Mouse (Mus musculus) CH12F3 (cell line): ENCODE measurements around the gene Ehhadh.

ENCODE experiments used
- in situ Hi-C: fragments of 300-500 bp; cut with MboI; formaldehyde crosslinking; loops from 2 replicates; pipeline ENCODE4 v1.14.3; 2020; ENCODE audit warnings: low sequenced_read_pairs

Ehhadh gene

DNA sequence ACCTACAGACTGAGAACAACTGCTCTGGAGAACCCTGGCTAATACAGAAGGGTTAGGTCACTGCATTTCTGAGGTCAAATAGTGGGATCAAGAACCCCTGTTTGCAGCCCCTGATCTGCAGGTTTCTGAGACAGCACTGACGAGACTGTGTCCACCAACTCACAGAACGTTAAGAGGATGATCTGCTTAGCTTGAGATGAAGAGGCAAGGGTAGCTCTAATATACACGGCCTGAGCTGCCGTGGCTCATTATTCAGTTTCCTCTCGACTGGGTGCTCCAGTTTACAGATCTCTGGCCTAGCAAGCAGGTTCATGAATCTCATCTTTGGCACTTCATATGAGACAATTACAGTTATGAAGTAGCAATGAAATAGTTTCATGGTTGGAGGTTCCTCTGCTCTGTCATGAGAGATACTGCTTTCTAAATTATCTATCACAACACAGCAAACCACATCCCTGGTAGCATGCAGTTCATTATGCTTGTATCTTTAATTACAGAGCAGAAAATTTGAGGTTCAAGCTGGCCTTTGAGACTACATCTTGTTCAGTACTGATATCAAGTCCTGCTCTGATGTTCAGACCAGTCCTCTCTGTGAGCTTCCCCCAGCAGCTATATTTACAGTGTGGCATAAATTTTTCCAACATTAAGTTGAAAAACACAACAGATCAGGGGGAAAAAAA is 45.3 kb downstream of the Ehhadh start:
- in situ Hi-C loops = no loop called here

DNA sequence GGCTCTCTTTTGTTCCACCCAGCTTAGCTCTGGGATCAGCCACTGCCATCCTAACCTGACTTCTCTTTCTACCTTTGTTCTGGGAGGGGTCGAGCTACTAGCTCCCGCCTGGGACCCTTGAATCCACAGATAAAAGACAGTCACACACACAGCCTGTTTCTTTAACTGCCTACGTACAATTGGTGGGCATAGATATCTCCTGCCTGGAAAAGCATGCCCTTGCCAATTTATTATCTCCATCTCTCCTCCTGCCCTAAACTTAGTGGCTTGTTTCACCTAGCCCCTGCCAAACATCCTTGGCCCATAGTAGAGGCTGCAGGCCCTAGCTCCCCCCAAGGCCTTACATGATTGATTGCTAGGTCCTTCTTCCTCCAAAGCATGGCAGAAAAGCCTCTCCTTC is 46.1 kb downstream of the Ehhadh start:
- in situ Hi-C loops = no loop called here

DNA sequence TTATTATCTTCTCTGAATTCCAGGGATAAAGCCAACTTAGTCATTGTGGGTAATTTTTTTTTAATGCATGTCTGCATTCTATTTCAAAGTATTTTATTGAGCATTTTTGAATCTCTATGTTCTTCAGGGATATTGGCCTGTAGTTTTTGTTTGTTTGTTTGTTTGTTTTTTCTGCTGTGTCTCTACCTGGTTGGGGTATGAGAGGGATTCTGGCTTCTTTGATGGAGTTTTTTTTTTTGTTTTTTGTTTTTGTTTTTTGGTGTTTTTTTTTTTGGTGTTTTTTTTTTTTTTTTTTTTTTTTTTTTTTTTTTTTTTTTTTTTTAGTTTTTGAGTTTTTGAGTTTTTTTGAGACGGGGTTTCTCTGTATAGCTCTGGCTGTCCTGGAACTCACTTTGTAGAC is 52.0 kb downstream of the Ehhadh start:
- in situ Hi-C loops = loop anchor here (10.0 kb wide), 1 partner anchor 251 kb away; no protein-coding TSS in a partner anchor

DNA sequence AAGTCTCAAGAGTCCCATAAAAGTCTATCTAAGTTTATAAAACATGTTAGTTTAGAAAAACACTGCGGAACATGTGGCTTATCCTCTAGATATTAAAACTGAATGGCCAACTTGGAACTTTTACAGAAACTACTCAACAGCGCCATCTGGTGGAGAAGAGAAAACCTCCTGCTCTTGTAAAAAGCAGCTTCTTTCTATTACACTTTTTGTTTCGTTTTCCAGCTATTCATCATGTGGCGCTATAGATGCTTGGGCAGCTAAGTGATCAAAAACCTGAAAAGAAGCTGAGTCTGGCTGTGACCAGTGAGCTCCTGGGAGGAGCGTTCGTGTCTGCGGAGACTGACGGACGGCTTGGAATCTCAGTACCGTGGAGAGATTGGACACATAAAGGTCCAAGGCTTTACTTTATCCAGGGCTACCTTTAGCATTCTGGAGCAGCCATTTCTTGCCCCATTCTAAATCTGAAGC is 59.7 kb downstream of the Ehhadh start:
- in situ Hi-C loops = no loop called here

DNA sequence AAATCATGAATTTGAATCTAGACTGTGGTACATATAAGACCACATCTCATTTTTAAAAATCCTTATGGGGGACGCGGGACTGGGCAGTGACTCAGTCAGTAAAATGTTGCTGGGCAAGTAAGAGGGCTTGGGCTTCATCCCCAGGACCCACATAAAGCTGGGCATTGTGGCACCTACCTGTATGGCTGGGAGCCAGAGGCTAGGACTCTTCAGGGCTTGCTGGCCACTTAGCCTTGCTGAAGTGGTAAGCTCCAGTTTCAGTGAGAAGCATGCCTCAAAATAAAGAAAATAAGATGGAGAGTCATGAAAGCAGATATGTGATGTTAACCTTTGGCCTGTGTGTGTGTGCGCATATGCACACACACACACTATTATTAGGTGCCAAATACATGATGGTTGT is 60.2 kb downstream of the Ehhadh start:
- in situ Hi-C loops = no loop called here

DNA sequence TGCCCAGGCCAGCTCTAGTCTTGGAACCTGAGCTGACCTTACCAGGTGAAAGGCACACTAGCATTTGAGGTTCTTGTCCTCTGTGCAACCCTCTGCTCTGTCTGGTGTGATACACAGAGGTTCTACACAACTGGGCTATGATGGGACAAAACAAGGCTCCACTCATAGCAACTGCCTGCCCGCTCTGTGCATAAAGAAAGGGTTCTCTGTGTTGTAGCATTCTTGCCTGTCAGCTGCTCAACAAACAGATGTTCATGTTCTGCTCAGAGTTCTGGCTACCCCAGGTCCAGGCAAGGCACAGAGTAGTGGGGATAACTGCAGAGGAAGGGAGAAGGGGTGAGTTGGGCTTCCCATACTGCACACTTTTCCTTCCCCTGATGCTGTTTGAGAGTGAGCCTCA is 63.3 kb downstream of the Ehhadh start:
- in situ Hi-C loops = no loop called here

DNA sequence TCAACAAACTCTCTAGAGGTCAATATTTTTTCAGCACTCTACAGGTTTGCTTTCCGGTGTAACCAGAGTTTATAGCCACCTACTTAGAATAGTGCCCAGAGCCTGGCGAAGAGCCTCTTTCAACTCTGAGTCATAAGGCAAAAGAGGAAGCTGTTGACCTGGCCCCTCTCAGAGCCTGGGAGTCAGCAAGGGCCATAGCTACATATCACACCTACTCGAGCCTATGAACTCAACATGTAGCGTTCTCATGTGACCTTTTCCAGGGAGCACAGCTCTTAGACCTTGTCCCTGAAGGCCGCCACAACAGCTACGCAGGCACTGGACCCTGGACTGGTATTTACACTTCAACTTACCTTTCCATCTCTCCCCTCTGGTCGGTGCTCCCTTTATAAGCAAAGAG is 67.8 kb downstream of the Ehhadh start:
- in situ Hi-C loops = no loop called here

DNA sequence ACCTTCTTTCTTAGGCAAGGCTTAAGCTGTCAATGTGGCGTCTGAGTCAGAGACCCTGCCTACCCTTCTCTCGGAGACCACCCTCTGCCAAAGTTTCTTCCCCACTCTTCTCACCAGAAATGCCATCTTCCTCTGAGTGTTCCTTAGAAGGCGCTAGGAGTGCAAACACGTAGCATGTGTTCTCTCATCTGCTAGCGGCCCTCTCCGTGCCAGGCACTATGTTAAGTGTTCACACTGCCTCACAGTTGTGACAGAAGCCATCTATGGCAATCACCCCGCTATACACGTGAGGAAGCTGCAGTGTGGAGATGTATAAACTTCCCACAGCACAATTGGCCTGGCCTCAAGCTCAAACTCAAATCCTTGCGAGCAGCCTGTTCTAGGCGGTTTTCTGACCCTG is 73.1 kb downstream of the Ehhadh start:
- in situ Hi-C loops = no loop called here
